Mouse (Mus musculus) limb, embryonic 13.5 days (tissue): ENCODE measurements around the gene Tbcd. TPM values are rescaled to one million over a fixed set of nuclear protein-coding genes. Genes with fewer than 3 reads are reported as not detected.

Experiments
- polyA plus RNA-seq: library from polyadenylated mRNA; unstranded; fragments of >200 nt; fragmentation: Nextera tagmentation; extraction: Ambion mirVana; gene quantifications from 2 replicates; pipeline ENCODE4 v1.2.1, GENCODE M21; 2015

Gene Tbcd
- polyA plus RNA-seq, 1 experiment from 2014 or later: 42.3 TPM

Other genes with a start within 250 kb of the Tbcd start
- gene Hexdc, start 247.5 kb upstream of the Tbcd start, polyA plus RNA-seq: 10.4 and 10.6 TPM in 2 replicates
- 20.0 and 22.4 TPM in 2 replicates for gene Ogfod3, start 247.2 kb upstream of the Tbcd start, polyA plus RNA-seq
- gene Cybc1, start 222.6 kb upstream of the Tbcd start, polyA plus RNA-seq: 40.2 and 41.5 TPM in 2 replicates
- 69.3 and 73.5 TPM in 2 replicates for gene Narf, start 214.7 kb upstream of the Tbcd start, polyA plus RNA-seq
- gene Foxk2, start 192.0 kb upstream of the Tbcd start, polyA plus RNA-seq: 8.9 and 9.2 TPM in 2 replicates
- gene Wdr45b, start 97.5 kb upstream of the Tbcd start, polyA plus RNA-seq: 108 and 111 TPM in 2 replicates
- 12.1 and 13.1 TPM in 2 replicates for gene Rab40b, start 63.7 kb upstream of the Tbcd start, polyA plus RNA-seq
- 11.0 and 11.8 TPM in 2 replicates for gene Fn3krp, start 30.5 kb upstream of the Tbcd start, polyA plus RNA-seq
- gene Fn3k, start 17.0 kb upstream of the Tbcd start, polyA plus RNA-seq: 0.47 and 0.91 TPM in 2 replicates
- 4.2 and 5.4 TPM in 2 replicates for gene Zfp750, start 67.4 kb downstream of the Tbcd start, polyA plus RNA-seq
- gene B3gntl1, start 221.2 kb downstream of the Tbcd start, polyA plus RNA-seq: 8.8 and 10.3 TPM in 2 replicates
- gene Metrnl, start 249.6 kb downstream of the Tbcd start, polyA plus RNA-seq: 18.5 and 18.9 TPM in 2 replicates